Comparison of ENCODE assay signal across 8 mouse cellular contexts in genomic region chr11:106513166-106513565, GRCm38 (mm10). TPM values are rescaled to one million over a fixed set of nuclear protein-coding genes. Genes with fewer than 3 reads are reported as not detected.
DNase-seq lines count a peak whose midpoint lies in the region; ATAC-seq and TF ChIP-seq lines count a peak whose summit lies in the region.

No protein-coding gene starts in this region.

- H3K27me3 ChIP-seq in kidney, adult 2 months (replicated peaks; ENCODE audit: control insufficient read depth, insufficient read depth, low read length) = no peaks in the 10 kb centered on the region
- no peaks in the 10 kb centered on the region for H3K27me3 ChIP-seq in kidney, embryonic 15.5 days

- H3K9me3 ChIP-seq in kidney, embryonic 15.5 days (replicated peaks) = no peaks in the 10 kb centered on the region

- intact Hi-C loops in gastrocnemius, postnatal 14 days (cut with DNase I; ENCODE audit: low total_unique reads) = loop anchor here (5.0 kb wide), 1 partner anchor 114 kb away; no protein-coding TSS in a partner anchor
- intact Hi-C loops in left cerebral cortex, postnatal 14 days (cut with DNase I) = no loop called here

- H3K9ac ChIP-seq in kidney, embryonic 15.5 days = no peak overlapping the region

- H3K4me3 ChIP-seq in kidney, adult 2 months (ENCODE audit: insufficient read depth, low read depth, low read length) = no peak overlapping the region
- no peak overlapping the region for H3K4me3 ChIP-seq in kidney, embryonic 15.5 days (replicated peaks)

- peak; percentile 72 for DNase-seq in kidney, adult 2 months
- peak; percentile 74 for DNase-seq in adrenal gland, postnatal 10 days
- DNase-seq in gastrocnemius, postnatal 14 days = peak; percentile 69
- peak; percentile 77 to 79 for DNase-seq in left cerebral cortex, postnatal 14 days (ENCODE audit: low spot score in 2 of 2)
- DNase-seq in retina, embryonic 14.5 days (ENCODE audit: low spot score) = peak; percentile 77

- H3K4me1 ChIP-seq in kidney, adult 2 months (ENCODE audit: control insufficient read depth, insufficient read depth, low read length) = peaks cover 9% of the 10 kb centered on the region; the same call in 1 of the 2 replicates
- H3K4me1 ChIP-seq in kidney, embryonic 15.5 days = peaks cover 19% of the 10 kb centered on the region

- 43% methylated on average over 2 of the region's 2 CpGs for WGBS in kidney, adult 2 months
- 41% methylated on average over 2 of the region's 2 CpGs for WGBS in kidney, embryonic 15.5 days

- H3K27ac ChIP-seq in kidney, adult 2 months (ENCODE audit: insufficient read depth, low read depth, low read length) = no peak overlapping the region
- H3K27ac ChIP-seq in kidney, embryonic 15.5 days = no peak overlapping the region

- TF ChIP-seq CTCF in kidney, adult 2 months (conservative IDR thresholded peaks at IDR 0.05; ENCODE audit: insufficient read depth, insufficient read length, low read depth, low read length) = peak; percentile 59

- no peaks in the 10 kb centered on the region; the same call in 1 of the 2 replicates for H3K36me3 ChIP-seq in kidney, adult 2 months (ENCODE audit: control insufficient read depth, insufficient read depth, low read length)
- H3K36me3 ChIP-seq in kidney, embryonic 15.5 days = peaks cover 35% of the 10 kb centered on the region

- H3K4me2 ChIP-seq in kidney, embryonic 15.5 days = no peak overlapping the region

- no peak for ATAC-seq in kidney, embryonic 15.5 days (replicated peaks; ENCODE audit: low FRiP score)
- peak; percentile 49 for ATAC-seq in CD4-positive, CD25-positive, alpha-beta regulatory T cell, adult 4 months
- no peak for ATAC-seq in megakaryocyte, adult 5-6 weeks (ENCODE audit: poor library complexity, severe bottlenecking)

- TF ChIP-seq POLR2A in kidney, adult 2 months (IDR thresholded peaks at IDR 0.05; ENCODE audit: low read depth, low read length) = no peak

RNA-seq across cellular contexts. Expression of gene Ern1, which starts 25.5 kb away (rescaled TPM):
- 12.6 and 15.1 TPM in 2 replicates for polyA plus RNA-seq in kidney, adult 2 months (2012; rRNA removed)
- 6.6 and 7.0 TPM in 2 replicates for polyA plus RNA-seq in kidney, embryonic 15.5 days (2015; fragmentation: Nextera tagmentation; extraction: Ambion mirVana)
- 1 to 10 TPM; 1.3 to 2.3 TPM for polyA plus RNA-seq in CD4-positive, CD25-positive, alpha-beta regulatory T cell, adult 4 months (2017; shearing (Covaris generic))
- total RNA-seq in adrenal gland, postnatal 10 days (2021) = 10 to 100 TPM; 54.8 to 63.0 TPM
- total RNA-seq in gastrocnemius, postnatal 14 days (2021) = 1 to 10 TPM; 4.9 to 5.9 TPM
- total RNA-seq in left cerebral cortex, postnatal 14 days (2021) = 1 to 10 TPM; 6.7 to 8.7 TPM
- total RNA-seq in megakaryocyte, adult 5-6 weeks (2015) = 37.9 and 43.1 TPM in 2 replicates
- 28.8 and 35.0 TPM in 2 replicates for total RNA-seq in megakaryocyte, adult 5-6 weeks (2017)
